Mouse (Mus musculus) neutrophil, adult 5-6 weeks (primary cell): Measurements from ENCODE around the gene Lingo1. TPM values are rescaled to one million over a fixed set of nuclear protein-coding genes. Genes with fewer than 3 reads are reported as not detected.

Experiments used
- ATAC-seq: fragments of 151-379, 151-347 bp; 2 replicates; pipeline ENCODE4 v1.8.0; 2017; ENCODE audit warnings: mild to moderate bottlenecking, moderate TSS enrichment; ENCODE audit not compliant: insufficient number of reproducible peaks, poor library complexity, low FRiP score, severe bottlenecking; ENCODE audit errors: extremely low read depth
- total RNA-seq: library from RNA; stranded (forward); fragments of 200-1000 nt; gene quantifications from 2 replicates; pipeline ENCODE4 v1.2.3, GENCODE M21; 2017

Lingo1 gene
- total RNA-seq, 1 experiment from 2014 or later, result not detected

- no peak for ATAC-seq
Measured at GRCm38 (mm10) chr9:56620512-56621371, 175.5 kb downstream of the Lingo1 start.

GRCm38 (mm10) chr9:56619715-56620114 lies 176.6 kb downstream of the Lingo1 start:
- no peak for ATAC-seq

- ATAC-seq, result no peak
Measured at GRCm38 (mm10) chr9:56618660-56619059, 177.6 kb downstream of the Lingo1 start.

- no peak for ATAC-seq
Measured at GRCm38 (mm10) chr9:56616061-56616460, 180.2 kb downstream of the Lingo1 start.

- ATAC-seq, result no peak
Measured at GRCm38 (mm10) chr9:56612798-56613183, 183.5 kb downstream of the Lingo1 start.

- no peak for ATAC-seq
Measured at GRCm38 (mm10) chr9:56611912-56612797, 184.1 kb downstream of the Lingo1 start.

GRCm38 (mm10) chr9:56610955-56611354 lies 185.3 kb downstream of the Lingo1 start:
- ATAC-seq, result no peak

- no peak for ATAC-seq
Measured at GRCm38 (mm10) chr9:56610466-56610865, 185.8 kb downstream of the Lingo1 start.

GRCm38 (mm10) chr9:56609486-56609885 lies 186.8 kb downstream of the Lingo1 start:
- ATAC-seq, result no peak

GRCm38 (mm10) chr9:56608691-56609351 lies 187.4 kb downstream of the Lingo1 start:
- no peak for ATAC-seq

- no peak for ATAC-seq
Measured at GRCm38 (mm10) chr9:56606082-56606740, 190.1 kb downstream of the Lingo1 start.

- no peak for ATAC-seq
Measured at GRCm38 (mm10) chr9:56605443-56605806, 190.8 kb downstream of the Lingo1 start.

- ATAC-seq, result no peak
Measured at GRCm38 (mm10) chr9:56604797-56605442, 191.3 kb downstream of the Lingo1 start.

- no peak for ATAC-seq
Measured at GRCm38 (mm10) chr9:56600655-56601054, 195.6 kb downstream of the Lingo1 start.

- no peak for ATAC-seq
Measured at GRCm38 (mm10) chr9:56592639-56593038, 203.6 kb downstream of the Lingo1 start.

GRCm38 (mm10) chr9:56591248-56591888 lies 204.9 kb downstream of the Lingo1 start:
- no peak for ATAC-seq

GRCm38 (mm10) chr9:56589762-56590161 lies 206.5 kb downstream of the Lingo1 start:
- no peak for ATAC-seq

- no peak for ATAC-seq
Measured at GRCm38 (mm10) chr9:56584043-56584424, 212.2 kb downstream of the Lingo1 start.
